Mouse (Mus musculus) liver, embryonic 12.5 days (tissue): ENCODE measurements around the gene Tnfrsf26. TPM values are rescaled to one million over a fixed set of nuclear protein-coding genes. Genes with fewer than 3 reads are reported as not detected.
"Not testable (repeated sequence)": the region's sequence is repeated elsewhere in the genome, so short reads cannot be mapped to it uniquely, and the experiment has no call there.

Experiments used
- ATAC-seq: fragments of 200-750 bp; cut with Nextera tagmentation; 2 replicates; pipeline ENCODE4 v1.8.0; 2017; ENCODE audit warnings: moderate number of reproducible peaks, mild to moderate bottlenecking, moderate library complexity
- H3K27ac ChIP-seq: fragments of 300-500 bp; sonication (generic); 2 replicates; pipeline ENCODE4 v1.5.1; 2016; ENCODE audit warnings: mild to moderate bottlenecking
- H3K27me3 ChIP-seq: fragments of 300-500 bp; sonication (generic); replicated peaks from 2 replicates; pipeline ENCODE4 v1.6.1; 2016; ENCODE audit warnings: mild to moderate bottlenecking, moderate library complexity
- H3K36me3 ChIP-seq: fragments of 300-500 bp; sonication (generic); 2 replicates; pipeline ENCODE4 v1.6.1; 2016; ENCODE audit warnings: mild to moderate bottlenecking, moderate library complexity
- H3K4me1 ChIP-seq: fragments of 300-500 bp; sonication (generic); 2 replicates; pipeline ENCODE4 v1.6.1; 2016
- H3K4me2 ChIP-seq: fragments of 300-500 bp; sonication (generic); 2 replicates; pipeline ENCODE4 v1.6.1; 2016; ENCODE audit warnings: mild to moderate bottlenecking, moderate library complexity
- H3K4me3 ChIP-seq: fragments of 300-500 bp; sonication (generic); 2 replicates; pipeline ENCODE4 v1.5.1; 2016; ENCODE audit warnings: mild to moderate bottlenecking, moderate library complexity
- H3K9ac ChIP-seq: fragments of 300-500 bp; sonication (generic); 2 replicates; pipeline ENCODE4 v1.6.1; 2016; ENCODE audit warnings: mild to moderate bottlenecking, moderate library complexity
- H3K9me3 ChIP-seq: fragments of 300-500 bp; sonication (generic); replicated peaks from 2 replicates; pipeline ENCODE4 v1.6.1; 2016; ENCODE audit warnings: mild to moderate bottlenecking, moderate library complexity
- WGBS: fragments of 180-500 bp; shearing (Covaris S2); methylation state at CpG from one replicate; pipeline ENCODE4 v1.1.7; 2016; ENCODE audit not compliant: insufficient replicate concordance; 5-methylcytosine and 5-hydroxymethylcytosine counted together
- polyA plus RNA-seq: library from polyadenylated mRNA; unstranded; fragments of >200 nt; fragmentation: Nextera tagmentation; extraction: Ambion mirVana; gene quantifications from 2 replicates; pipeline ENCODE4 v1.2.1, GENCODE M21; 2016

Tnfrsf26 gene
- polyA plus RNA-seq, result 0.58 and 0.61 TPM in 2 replicates

DNA sequence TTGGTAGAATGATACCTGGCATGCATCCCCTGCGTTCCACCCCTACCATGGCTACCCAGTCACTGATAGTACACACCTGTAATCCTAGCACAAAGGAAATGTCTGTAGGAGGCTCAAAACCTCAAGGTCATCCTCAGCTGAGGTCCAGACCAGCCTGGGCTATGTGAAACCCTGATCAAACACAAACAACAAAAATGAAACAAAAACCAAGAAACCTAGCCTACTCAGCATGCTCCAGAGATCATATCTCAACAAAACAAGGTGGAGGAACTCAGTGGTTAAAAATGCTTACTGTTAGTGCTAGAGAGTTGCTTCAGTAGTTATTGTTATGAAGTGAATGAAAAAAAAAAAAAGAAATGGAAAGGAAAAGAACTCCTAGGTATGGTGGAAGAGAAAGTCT, at the start of gene Tnfrsf26:
Gene Tnfrsf26 (minus strand): TSS at position 183 of the 400 bp plus-strand sequence.
- no peaks in the 10 kb centered on the region for H3K36me3 ChIP-seq
- ATAC-seq, result no peak
- 73% methylated on average over 1 of the region's 1 CpGs for WGBS

GRCm38 (mm10) chr7:143666427-143667311, 38.1 kb upstream of the Tnfrsf26 start:
- Histone ChIP-seq H3K9me3 (no peaks in the 10 kb centered on the region), H3K4me3 (no peak overlapping the region), H3K27me3 (no peaks in the 10 kb centered on the region), H3K4me1 (peaks cover 7% of the 10 kb centered on the region), H3K36me3 (no peaks in the 10 kb centered on the region), H3K9ac (no peak overlapping the region), H3K27ac (no peak overlapping the region), H3K4me2 (no peak overlapping the region)
- no peak for ATAC-seq

More for the DNA sequence above, at the start of gene Tnfrsf26:
- Histone ChIP-seq H3K4me1 (no peaks in the 10 kb centered on the region), H3K4me2 (peak within 1 kb of the TSS; percentile 12; the same call in 1 of the 2 replicates), H3K27me3 (peaks cover 2% of the 10 kb centered on the region; the same call in 1 of the 2 replicates), H3K4me3 (no peak within 1 kb of the TSS), H3K9ac (no peak within 1 kb of the TSS), H3K9me3 (no peaks in the 10 kb centered on the region), H3K27ac (0 out of 2 replicates have a peak within 1 kb of the TSS, but pooled peaks have one; percentile 30)

- Histone ChIP-seq H3K27ac (no peak overlapping the region), H3K4me3 (no peak overlapping the region), H3K4me1 (peaks cover 7% of the 10 kb centered on the region), H3K4me2 (no peak overlapping the region), H3K36me3 (no peaks in the 10 kb centered on the region), H3K27me3 (no peaks in the 10 kb centered on the region), H3K9ac (no peak overlapping the region), H3K9me3 (no peaks in the 10 kb centered on the region)
- 46% methylated on average over 2 of the region's 2 CpGs for WGBS
- no peak for ATAC-seq
Observed at GRCm38 (mm10) chr7:143663470-143663869, 34.9 kb upstream of the Tnfrsf26 start.

DNA sequence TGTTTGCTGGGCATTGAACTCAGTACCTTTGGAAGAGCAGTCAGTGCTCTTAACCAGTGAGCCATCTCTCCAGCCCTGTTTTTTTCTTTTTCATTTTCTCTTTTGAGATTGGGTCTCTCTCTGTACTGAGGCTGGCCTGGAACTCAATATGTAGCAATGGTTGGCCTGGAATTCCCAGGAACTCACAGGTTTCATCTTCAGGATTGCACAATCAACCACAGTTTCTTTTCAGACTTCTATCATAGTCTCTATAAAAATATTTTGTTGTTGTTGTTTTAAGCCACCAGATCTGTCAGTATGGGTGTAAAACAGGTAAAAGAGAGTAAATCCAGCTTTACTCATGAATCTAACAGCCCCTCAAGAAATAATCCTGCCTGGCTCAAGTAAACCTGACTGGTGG, 32.3 kb upstream of the Tnfrsf26 start:
- H3K4me1 ChIP-seq, result no peaks in the 10 kb centered on the region
- no peak overlapping the region for H3K4me2 ChIP-seq
- ATAC-seq, result no peak
- H3K4me3 ChIP-seq, result no peak overlapping the region
- H3K9me3 ChIP-seq, result no peaks in the 10 kb centered on the region
- H3K27me3 ChIP-seq, result no peaks in the 10 kb centered on the region
- no peak overlapping the region for H3K27ac ChIP-seq
- H3K9ac ChIP-seq, result no peak overlapping the region
- no peaks in the 10 kb centered on the region for H3K36me3 ChIP-seq

- 51% methylated on average over 10 of the region's 10 CpGs for WGBS
- H3K9ac ChIP-seq, H3K4me1 ChIP-seq, H3K9me3 ChIP-seq, ATAC-seq, H3K4me3 ChIP-seq, H3K36me3 ChIP-seq, H3K27ac ChIP-seq: not testable (repeated sequence)
- peaks cover 10% of the 10 kb centered on the region; the same call in 1 of the 2 replicates for H3K27me3 ChIP-seq
- H3K4me2 ChIP-seq, result peak overlapping the region; percentile 80
Observed at GRCm38 (mm10) chr7:143649769-143650346, 21.3 kb upstream of the Tnfrsf26 start.

GRCm38 (mm10) chr7:143649034-143649768, 20.7 kb upstream of the Tnfrsf26 start, which contains the start of gene Tnfrsf22:
TSS of gene Tnfrsf22 (minus strand) at chr7:143649661.
- H3K36me3 ChIP-seq, result no peaks in the 10 kb centered on the region
- WGBS, result 4% methylated on average over 39 of the region's 39 CpGs

GRCm38 (mm10) chr7:143643949-143644348, 15.4 kb upstream of the Tnfrsf26 start:
- not testable (repeated sequence) for H3K4me2 ChIP-seq, ATAC-seq, H3K9ac ChIP-seq, H3K36me3 ChIP-seq, H3K27me3 ChIP-seq, H3K27ac ChIP-seq, H3K9me3 ChIP-seq, H3K4me1 ChIP-seq, H3K4me3 ChIP-seq
- WGBS, result 50% methylated on average over 2 of the region's 2 CpGs

More at GRCm38 (mm10) chr7:143649034-143649768, 20.7 kb upstream of the Tnfrsf26 start, which contains the start of gene Tnfrsf22:
- H3K4me2 ChIP-seq, result peak within 1 kb of the TSS; percentile 80
- peaks cover 10% of the 10 kb centered on the region; the same call in 1 of the 2 replicates for H3K27me3 ChIP-seq
- ATAC-seq, result peak; percentile 81
- peak within 1 kb of the TSS; percentile 36; the same call in 1 of the 2 replicates for H3K9ac ChIP-seq
- no peak within 1 kb of the TSS for H3K27ac ChIP-seq
- peaks cover 3% of the 10 kb centered on the region; the same call in 1 of the 2 replicates for H3K9me3 ChIP-seq
- peaks cover 5% of the 10 kb centered on the region; the same call in 1 of the 2 replicates for H3K4me1 ChIP-seq
- H3K4me3 ChIP-seq, result peak within 1 kb of the TSS; percentile 60

DNA sequence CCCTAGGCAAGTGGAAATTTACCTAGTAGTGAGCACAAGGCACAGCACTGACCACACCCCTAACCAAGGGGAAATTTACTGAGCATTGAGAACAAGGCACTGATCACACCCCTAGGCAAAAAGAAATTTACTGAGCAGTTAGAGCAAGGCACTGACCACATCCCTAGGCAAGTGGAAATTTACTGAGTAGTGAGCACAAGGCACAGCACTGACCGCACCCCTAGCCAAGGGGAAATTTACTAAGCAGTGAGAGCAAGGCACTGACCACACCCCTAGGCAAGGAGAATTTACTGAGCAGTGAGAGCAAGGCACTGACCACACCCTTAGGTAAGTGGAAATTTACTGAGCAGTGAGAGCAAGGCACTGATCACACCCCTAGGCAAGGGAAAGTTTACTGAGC, 8.2 kb upstream of the Tnfrsf26 start:
- Histone ChIP-seq H3K27ac (no peak overlapping the region), H3K9ac (no peak overlapping the region), H3K9me3 (no peaks in the 10 kb centered on the region), H3K4me2 (no peak overlapping the region), H3K4me3 (no peak overlapping the region), H3K4me1 (no peaks in the 10 kb centered on the region), H3K36me3 (no peaks in the 10 kb centered on the region), H3K27me3 (no peaks in the 10 kb centered on the region)
- WGBS, result 76% methylated on average over 1 of the region's 1 CpGs
- ATAC-seq, result no peak

DNA sequence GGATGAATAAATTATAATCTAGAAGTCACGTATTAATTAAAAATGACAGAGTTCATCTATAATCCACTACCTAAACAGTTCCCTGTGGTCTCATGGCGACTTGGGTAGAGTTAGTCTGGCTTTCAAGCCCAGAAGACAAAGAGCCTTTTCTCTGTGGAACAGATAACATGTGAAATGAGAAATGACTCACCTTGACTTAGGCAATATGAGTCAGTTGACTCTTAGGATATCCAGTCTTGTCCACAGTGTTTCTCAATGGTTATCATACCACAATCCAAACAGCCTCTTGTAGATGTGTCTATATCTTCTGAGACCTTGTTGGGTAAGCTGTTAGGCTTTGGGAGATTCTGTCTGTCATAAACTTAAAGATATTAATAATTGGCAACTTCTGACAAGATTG, 3.0 kb upstream of the Tnfrsf26 start:
- ATAC-seq, result no peak
- Histone ChIP-seq H3K27me3 (peaks cover 1% of the 10 kb centered on the region; the same call in 1 of the 2 replicates), H3K27ac (no peak overlapping the region), H3K4me3 (no peak overlapping the region), H3K9ac (no peak overlapping the region), H3K4me1 (no peaks in the 10 kb centered on the region), H3K4me2 (no peak overlapping the region), H3K36me3 (no peaks in the 10 kb centered on the region), H3K9me3 (no peaks in the 10 kb centered on the region)
- 47% methylated on average over 2 of the region's 2 CpGs for WGBS

- H3K27me3 ChIP-seq, result peaks cover 2% of the 10 kb centered on the region; the same call in 1 of the 2 replicates
- no peak for ATAC-seq
- H3K4me2 ChIP-seq, result no peak overlapping the region
- H3K36me3 ChIP-seq, result no peaks in the 10 kb centered on the region
- H3K9me3 ChIP-seq, result no peaks in the 10 kb centered on the region
- 18% methylated on average over 1 of the region's 1 CpGs for WGBS
- H3K4me1 ChIP-seq, result no peaks in the 10 kb centered on the region
- no peak overlapping the region for H3K27ac ChIP-seq
- H3K9ac ChIP-seq, result no peak overlapping the region
- H3K4me3 ChIP-seq, result no peak overlapping the region
Observed at GRCm38 (mm10) chr7:143629501-143629900, 979 bp upstream of the Tnfrsf26 start.

- H3K36me3 ChIP-seq, result no peaks in the 10 kb centered on the region
- H3K27ac ChIP-seq, result 0 out of 2 replicates have a peak overlapping the region, but pooled peaks have one; percentile 30
- H3K9me3 ChIP-seq, result no peaks in the 10 kb centered on the region
- WGBS, result 26% methylated on average over 10 of the region's 10 CpGs
- peak overlapping the region; percentile 12; the same call in 1 of the 2 replicates for H3K4me2 ChIP-seq
- H3K27me3 ChIP-seq, result peaks cover 2% of the 10 kb centered on the region; the same call in 1 of the 2 replicates
- no peak overlapping the region for H3K9ac ChIP-seq
- no peaks in the 10 kb centered on the region for H3K4me1 ChIP-seq
- no peak for ATAC-seq
- H3K4me3 ChIP-seq, result no peak overlapping the region
Observed at GRCm38 (mm10) chr7:143627555-143628286, 801 bp downstream of the Tnfrsf26 start.
